Mouse (Mus musculus) lung, embryonic 14.5 days (tissue): ENCODE data around the gene Gm45062. TPM values are rescaled to one million over a fixed set of nuclear protein-coding genes. Genes with fewer than 3 reads are reported as not detected.

Experiments
- ATAC-seq: fragments of 200-750 bp; cut with Nextera tagmentation; 2 replicates; pipeline ENCODE4 v1.8.0; 2017; ENCODE audit warnings: mild to moderate bottlenecking, moderate TSS enrichment, moderate library complexity; ENCODE audit not compliant: insufficient read depth
- DNase-seq: peaks from one replicate; pipeline ENCODE4 v3.0.0-alpha.2; 2015
- H3K27ac ChIP-seq: fragments of 300-500 bp; sonication (generic); 2 replicates; pipeline ENCODE4 v1.5.1; 2014; ENCODE audit warnings: low read depth, mild to moderate bottlenecking, moderate library complexity
- H3K27me3 ChIP-seq: fragments of 300-500 bp; sonication (generic); 2 replicates; pipeline ENCODE4 v1.6.1; 2014; ENCODE audit warnings: low read length, control low read depth; ENCODE audit not compliant: insufficient read depth
- H3K36me3 ChIP-seq: fragments of 300-500 bp; sonication (generic); 2 replicates; pipeline ENCODE4 v1.6.1; 2014; ENCODE audit warnings: control low read depth; ENCODE audit not compliant: insufficient read depth
- H3K4me1 ChIP-seq: fragments of 300-500 bp; sonication (generic); 2 replicates; pipeline ENCODE4 v1.6.1; 2014; ENCODE audit warnings: antibody characterized with exemption, control low read depth; ENCODE audit not compliant: insufficient read depth
- H3K4me2 ChIP-seq: fragments of 300-500 bp; sonication (generic); 2 replicates; pipeline ENCODE4 v1.6.1; 2014; ENCODE audit warnings: mild to moderate bottlenecking
- H3K4me3 ChIP-seq: fragments of 300-500 bp; sonication (generic); 2 replicates; pipeline ENCODE4 v1.5.1; 2014; ENCODE audit warnings: low read depth, low read length
- H3K9ac ChIP-seq: fragments of 300-500 bp; sonication (generic); 2 replicates; pipeline ENCODE4 v1.6.1; 2014
- H3K9me3 ChIP-seq: fragments of 300-500 bp; sonication (generic); 2 replicates; pipeline ENCODE4 v1.6.1; 2016; ENCODE audit warnings: low read depth, low read length, control low read depth
- CTCF ChIP-seq: IDR thresholded peaks from 2 replicates; pipeline ENCODE4 v1.5.1; 2016; ENCODE audit warnings: antibody characterized with exemption, low read depth
- WGBS: fragments of 180-500 bp; shearing (Covaris S2); extraction: QIAGEN DNeasy Blood & Tissue Kit; methylation state at CpG from one replicate; pipeline ENCODE4 v1.1.7; 2014; 5-methylcytosine and 5-hydroxymethylcytosine counted together
- polyA plus RNA-seq: library from polyadenylated mRNA; unstranded; fragments of >200 nt; fragmentation: Nextera tagmentation; extraction: Ambion mirVana; gene quantifications from 2 replicates; pipeline ENCODE4 v1.2.1, GENCODE M21; 2014

Gm45062 gene
- polyA plus RNA-seq, 1 experiment from 2014 or later = 9.8 TPM

- DNase-seq = no peak
- Histone ChIP-seq H3K9ac (no peak overlapping the region), H3K27me3 (no peaks in the 10 kb centered on the region), H3K4me3 (no peak overlapping the region), H3K36me3 (no peaks in the 10 kb centered on the region), H3K4me1 (no peaks in the 10 kb centered on the region), H3K27ac (no peak overlapping the region), H3K4me2 (no peak overlapping the region), H3K9me3 (no peaks in the 10 kb centered on the region)
- ATAC-seq = no peak
- WGBS = 81% methylated on average over 4 of the region's 4 CpGs
- TF ChIP-seq CTCF = no peak
Measured at GRCm38 (mm10) chr6:8354846-8355245, 95.6 kb downstream of the Gm45062 start.

DNA sequence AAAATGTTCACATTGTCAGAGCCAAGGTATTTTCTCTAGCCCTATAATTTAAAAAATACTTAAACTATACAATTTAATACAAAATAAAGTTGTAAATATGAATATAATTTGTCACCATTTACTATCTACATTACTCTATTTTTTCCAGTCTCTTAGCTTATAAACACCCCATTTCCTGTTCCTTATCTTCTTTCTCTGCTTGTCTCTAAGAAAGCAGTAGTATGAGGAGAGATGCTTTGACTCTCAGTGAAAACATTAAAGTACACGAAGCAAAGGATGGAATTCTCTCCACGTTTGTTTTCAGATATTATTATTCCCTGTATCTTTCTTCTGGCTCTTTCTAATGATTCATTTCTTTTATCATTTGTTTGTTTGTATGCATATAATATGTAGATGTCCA, 99.0 kb downstream of the Gm45062 start:
- H3K27me3 ChIP-seq = no peaks in the 10 kb centered on the region
- ATAC-seq (no peak), DNase-seq (no peak)
- H3K4me3 ChIP-seq = no peak overlapping the region
- H3K9ac ChIP-seq = no peak overlapping the region
- no peak for TF ChIP-seq CTCF
- H3K9me3 ChIP-seq = no peaks in the 10 kb centered on the region
- no peaks in the 10 kb centered on the region for H3K36me3 ChIP-seq
- H3K4me1 ChIP-seq = no peaks in the 10 kb centered on the region
- H3K27ac ChIP-seq = no peak overlapping the region
- WGBS = 37% methylated on average over 2 of the region's 2 CpGs
- no peak overlapping the region for H3K4me2 ChIP-seq

GRCm38 (mm10) chr6:8358782-8359181, 99.5 kb downstream of the Gm45062 start:
- TF ChIP-seq CTCF = no peak
- H3K4me3 ChIP-seq = no peak overlapping the region
- no peaks in the 10 kb centered on the region for H3K9me3 ChIP-seq
- H3K27me3 ChIP-seq = no peaks in the 10 kb centered on the region
- H3K27ac ChIP-seq = no peak overlapping the region
- ATAC-seq (no peak), DNase-seq (no peak)
- no peaks in the 10 kb centered on the region for H3K4me1 ChIP-seq
- H3K4me2 ChIP-seq = no peak overlapping the region
- H3K9ac ChIP-seq = no peak overlapping the region
- no peaks in the 10 kb centered on the region for H3K36me3 ChIP-seq
- 64% methylated on average over 2 of the region's 2 CpGs for WGBS

- WGBS = 79% methylated on average over 7 of the region's 7 CpGs
- TF ChIP-seq CTCF = no peak
- H3K4me3 ChIP-seq = no peak overlapping the region
Measured at GRCm38 (mm10) chr6:8360805-8361204, 101.6 kb downstream of the Gm45062 start.

GRCm38 (mm10) chr6:8364033-8364756, 104.9 kb downstream of the Gm45062 start:
- no peaks in the 10 kb centered on the region for H3K27me3 ChIP-seq
- no peak overlapping the region for H3K4me2 ChIP-seq
- H3K4me1 ChIP-seq = no peaks in the 10 kb centered on the region
- no peak for TF ChIP-seq CTCF
- no peaks in the 10 kb centered on the region for H3K36me3 ChIP-seq
- no peak for DNase-seq
- H3K4me3 ChIP-seq = no peak overlapping the region
- no peak overlapping the region for H3K27ac ChIP-seq
- no peaks in the 10 kb centered on the region for H3K9me3 ChIP-seq
- no peak overlapping the region for H3K9ac ChIP-seq
- 62% methylated on average over 12 of the region's 12 CpGs for WGBS
- ATAC-seq = no peak

More at GRCm38 (mm10) chr6:8360805-8361204, 101.6 kb downstream of the Gm45062 start:
- Histone ChIP-seq H3K9me3 (no peaks in the 10 kb centered on the region), H3K9ac (no peak overlapping the region), H3K27ac (no peak overlapping the region), H3K4me2 (no peak overlapping the region), H3K4me1 (no peaks in the 10 kb centered on the region), H3K36me3 (no peaks in the 10 kb centered on the region), H3K27me3 (no peaks in the 10 kb centered on the region)
- ATAC-seq = no peak
- DNase-seq = no peak

GRCm38 (mm10) chr6:8364757-8365150, 105.5 kb downstream of the Gm45062 start:
- WGBS = 84% methylated on average over 11 of the region's 11 CpGs
- Histone ChIP-seq H3K4me3 (no peak overlapping the region), H3K36me3 (no peaks in the 10 kb centered on the region), H3K27ac (no peak overlapping the region), H3K9ac (no peak overlapping the region), H3K9me3 (no peaks in the 10 kb centered on the region), H3K27me3 (no peaks in the 10 kb centered on the region), H3K4me2 (no peak overlapping the region), H3K4me1 (no peaks in the 10 kb centered on the region)
- no peak for DNase-seq
- ATAC-seq = no peak
- TF ChIP-seq CTCF = no peak

- Histone ChIP-seq H3K36me3 (no peaks in the 10 kb centered on the region), H3K4me1 (no peaks in the 10 kb centered on the region), H3K9me3 (no peaks in the 10 kb centered on the region), H3K27ac (no peak overlapping the region), H3K27me3 (no peaks in the 10 kb centered on the region), H3K4me3 (no peak overlapping the region), H3K4me2 (no peak overlapping the region), H3K9ac (no peak overlapping the region)
- DNase-seq (no peak), ATAC-seq (no peak)
- TF ChIP-seq CTCF = no peak
- 86% methylated on average over 4 of the region's 4 CpGs for whole genome bisulfite sequencing
Measured at GRCm38 (mm10) chr6:8367675-8368074, 108.4 kb downstream of the Gm45062 start.
